Comparison of ENCODE assay signal across 21 mouse cellular contexts in genomic region chr4:156168611-156169010, GRCm38 (mm10). TPM values are rescaled to one million over a fixed set of nuclear protein-coding genes. Genes with fewer than 3 reads are reported as not detected.
"Had no signal": no experiment of that assay in that cellular context is flagged by ENCODE, and none has a peak within 500 bp of the region (broad histone marks: within the 10 kb centered on the region; RNA-seq: fewer than 3 reads in every experiment).

No protein-coding gene starts in this region.

- H3K9me3 ChIP-seq: limb, embryonic 12.5 days; limb, embryonic 15.5 days; midbrain, embryonic 12.5 days; midbrain, embryonic 15.5 days; neural tube, embryonic 13.5 days; stomach, embryonic 15.5 days had no signal

- H3K4me2 ChIP-seq: limb, embryonic 12.5 days; limb, embryonic 15.5 days; liver, embryonic 11.5 days; lung, embryonic 14.5 days; midbrain, embryonic 12.5 days; midbrain, embryonic 15.5 days; neural tube, embryonic 13.5 days; stomach, embryonic 15.5 days had no signal

- H3K4me3 ChIP-seq: limb, embryonic 12.5 days; limb, embryonic 15.5 days; midbrain, embryonic 12.5 days; midbrain, embryonic 15.5 days; neural tube, embryonic 13.5 days; stomach, embryonic 15.5 days had no signal

- H3K9ac ChIP-seq: limb, embryonic 12.5 days; limb, embryonic 15.5 days; liver, embryonic 14.5 days; liver, postnatal 0 days; lung, embryonic 14.5 days; midbrain, embryonic 12.5 days; midbrain, embryonic 15.5 days; neural tube, embryonic 13.5 days; stomach, embryonic 15.5 days had no signal

- H3K27ac ChIP-seq: limb, embryonic 12.5 days; limb, embryonic 15.5 days; liver, embryonic 14.5 days; macrophage; midbrain, embryonic 12.5 days; midbrain, embryonic 15.5 days; neural tube, embryonic 13.5 days; stomach, embryonic 15.5 days had no signal

- DNase-seq: kidney, adult 18-20 months; kidney, adult 9 months; kidney, postnatal 14 days; kidney, postnatal 4 days; left cerebral cortex, postnatal 4 days; liver, postnatal 0 days; lung, embryonic 14.5 days; right cerebral cortex, postnatal 14 days; spleen, adult 18-20 months; thymus, adult 2 months; thymus, postnatal 14 days had no signal

- H3K4me1 ChIP-seq: limb, embryonic 12.5 days; limb, embryonic 15.5 days; midbrain, embryonic 12.5 days; midbrain, embryonic 15.5 days; neural tube, embryonic 13.5 days; stomach, embryonic 15.5 days had no signal

- H3K27me3 ChIP-seq: limb, embryonic 12.5 days; limb, embryonic 15.5 days; midbrain, embryonic 12.5 days; midbrain, embryonic 15.5 days; neural tube, embryonic 13.5 days; stomach, embryonic 15.5 days had no signal

- ATAC-seq: liver, postnatal 0 days; lung, postnatal 0 days; midbrain, embryonic 15.5 days had no signal

RNA-seq across cellular contexts. Expression of gene Isg15, which starts 32.0 kb away (rescaled TPM):
- polyA plus RNA-seq: lung, embryonic 14.5 days had no signal

RNA-seq across cellular contexts. Expression of gene Rnf223, which starts 38.3 kb away (rescaled TPM):
- polyA plus RNA-seq: lung, postnatal 0 days; macrophage had no signal
